Mouse (Mus musculus): ENCODE measurements around the gene Ralgps1. TPM values are rescaled to one million over a fixed set of nuclear protein-coding genes. Genes with fewer than 3 reads are reported as not detected.

The Ralgps1 gene
- total and polyA plus RNA-seq, 3 experiments, result 0.62 to 2.1 (median 1.5) TPM

- Histone ChIP-seq H3K9me3 (replicated peaks; ENCODE audit: low read length) (no peaks in the 10 kb centered on the region), H3K4me2 (ENCODE audit: insufficient read depth, low read depth, poor library complexity, severe bottlenecking) (no peak overlapping the region), H3K79me2 (replicated peaks; ENCODE audit: control insufficient read depth, extremely low read depth, insufficient read depth, poor library complexity, severe bottlenecking) (no peaks in the 10 kb centered on the region), H3K9ac (ENCODE audit: insufficient read depth, low read depth) (no peak overlapping the region), H3K36me3 (replicated peaks in 1 of 2; ENCODE audit: control insufficient read depth in 1 of 2, insufficient read depth in 1 of 2, low read length in 1 of 2) (peaks cover 0 to 9% of the 10 kb centered on the region in 2 experiments), H3K4me3 (replicated peaks in 1 of 3; ENCODE audit: low read depth in 2 of 3, low read length in 2 of 3, poor library complexity in 1 of 3) (no peak overlapping the region), H3K27me3 (replicated peaks) (no peaks in the 10 kb centered on the region), H3K27ac (ENCODE audit: insufficient read depth, low read depth) (no peak overlapping the region), H3K4me1 (ENCODE audit: control insufficient read depth in 1 of 2, insufficient read depth in 2 of 2) (peaks cover 3 to 30% of the 10 kb centered on the region in 2 experiments; a peak in 3 of 4 replicates)
- in situ Hi-C loops (cut with MboI; ENCODE audit: low pct_ligation_motif_present, low pct_unique_long_range_greater_than_20kb, low sequenced_read_pairs) (no loop called here), dilution Hi-C loops (cut with MboI; ENCODE audit: extremely low pct_ligation_motif_present, extremely low pct_unique_long_range_greater_than_20kb, low sequenced_read_pairs) (no loop called here)
- no peak for DNase-seq (ENCODE audit: extremely low read depth)
- TF ChIP-seq POLR2A (IDR thresholded peaks at IDR 0.05; ENCODE audit: low read depth, low read length) (no peak), NELFE (IDR thresholded peaks at IDR 0.05; ENCODE audit: low read depth, low read length) (no peak)
These were observed 50.3 kb downstream of the Ralgps1 start for GRCm38 (mm10) chr2:33321031-33321430.

DNA sequence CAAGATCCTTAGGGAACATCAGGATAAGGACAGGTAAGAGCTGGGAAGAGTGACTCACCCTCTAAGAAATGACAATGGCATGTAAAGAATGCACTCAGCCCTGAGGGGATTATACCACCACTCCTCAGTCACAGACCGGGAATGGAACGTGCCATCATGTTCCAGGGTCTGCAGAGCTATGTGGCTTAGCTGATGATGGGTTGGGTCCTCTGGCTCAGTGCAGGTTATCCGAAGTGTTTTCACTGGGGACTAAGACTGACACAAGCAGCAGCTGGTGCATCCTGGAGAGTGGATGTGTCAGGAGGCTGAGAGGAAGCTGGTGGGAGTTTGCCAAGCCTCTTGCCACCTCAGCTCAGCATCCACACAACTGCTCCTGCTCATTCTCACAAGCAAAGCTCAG, 50.7 kb downstream of the Ralgps1 start:
- no peak overlapping the region for H3K9ac ChIP-seq (ENCODE audit: insufficient read depth, low read depth)
- dilution Hi-C loops (cut with MboI; ENCODE audit: extremely low pct_ligation_motif_present, extremely low pct_unique_long_range_greater_than_20kb, low sequenced_read_pairs), result no loop called here
- no peak overlapping the region for H3K4me3 ChIP-seq (replicated peaks in 1 of 3; ENCODE audit: low read depth in 2 of 3, low read length in 2 of 3, poor library complexity in 1 of 3)
- in situ Hi-C loops (cut with MboI; ENCODE audit: low pct_ligation_motif_present, low pct_unique_long_range_greater_than_20kb, low sequenced_read_pairs), result no loop called here
- H3K4me1 ChIP-seq (ENCODE audit: control insufficient read depth in 1 of 2, insufficient read depth in 2 of 2), result peaks cover 3 to 26% of the 10 kb centered on the region in 2 experiments; a peak in 3 of 4 replicates
- TF ChIP-seq ZNF384 (IDR thresholded peaks at IDR 0.05; ENCODE audit: low read depth, low read length) (no peak), ELF1 (IDR thresholded peaks at IDR 0.05; ENCODE audit: low read depth, low read length) (no peak), NRF1 (IDR thresholded peaks at IDR 0.05; ENCODE audit: low read depth, low read length) (no peak), NELFE (IDR thresholded peaks at IDR 0.05; ENCODE audit: low read depth, low read length) (no peak), IRF4 (IDR thresholded peaks at IDR 0.05; ENCODE audit: low read depth, low read length) (no peak), JUND (conservative IDR thresholded peaks at IDR 0.05; ENCODE audit: low read depth, low read length) (no peak), KAT2A (IDR thresholded peaks at IDR 0.05; ENCODE audit: insufficient replicate concordance, low read length) (no peak), BHLHE40 (IDR thresholded peaks at IDR 0.05; ENCODE audit: low read depth, low read length) (no peak), ZKSCAN1 (IDR thresholded peaks at IDR 0.05; ENCODE audit: borderline replicate concordance, low read depth, low read length) (no peak)
- no peak overlapping the region for H3K27ac ChIP-seq (ENCODE audit: insufficient read depth, low read depth)
- no peak for DNase-seq (ENCODE audit: extremely low read depth)
- peaks cover 0 to 9% of the 10 kb centered on the region in 2 experiments for H3K36me3 ChIP-seq (replicated peaks in 1 of 2; ENCODE audit: control insufficient read depth in 1 of 2, insufficient read depth in 1 of 2, low read length in 1 of 2)
- H3K4me2 ChIP-seq (ENCODE audit: insufficient read depth, low read depth, poor library complexity, severe bottlenecking), result no peak overlapping the region
- H3K27me3 ChIP-seq (replicated peaks), result no peaks in the 10 kb centered on the region
- H3K9me3 ChIP-seq (replicated peaks; ENCODE audit: low read length), result no peaks in the 10 kb centered on the region
- H3K79me2 ChIP-seq (replicated peaks; ENCODE audit: control insufficient read depth, extremely low read depth, insufficient read depth, poor library complexity, severe bottlenecking), result no peaks in the 10 kb centered on the region

- dilution Hi-C loops (cut with MboI; ENCODE audit: extremely low pct_ligation_motif_present, extremely low pct_unique_long_range_greater_than_20kb, low sequenced_read_pairs), result no loop called here
- Histone ChIP-seq H3K4me2 (ENCODE audit: insufficient read depth, low read depth, poor library complexity, severe bottlenecking) (no peak overlapping the region), H3K9ac (ENCODE audit: insufficient read depth, low read depth) (no peak overlapping the region), H3K27ac (ENCODE audit: insufficient read depth, low read depth) (no peak overlapping the region), H3K36me3 (replicated peaks in 1 of 2; ENCODE audit: control insufficient read depth in 1 of 2, insufficient read depth in 1 of 2, low read length in 1 of 2) (peaks cover 0 to 9% of the 10 kb centered on the region in 2 experiments), H3K79me2 (replicated peaks; ENCODE audit: control insufficient read depth, extremely low read depth, insufficient read depth, poor library complexity, severe bottlenecking) (no peaks in the 10 kb centered on the region), H3K4me1 (ENCODE audit: control insufficient read depth in 1 of 2, insufficient read depth in 2 of 2) (peaks cover 3 to 21% of the 10 kb centered on the region in 2 experiments; a peak in 3 of 4 replicates), H3K27me3 (replicated peaks) (no peaks in the 10 kb centered on the region), H3K4me3 (replicated peaks in 1 of 3; ENCODE audit: low read depth in 2 of 3, low read length in 2 of 3, poor library complexity in 1 of 3) (no peak overlapping the region), H3K9me3 (replicated peaks; ENCODE audit: low read length) (no peaks in the 10 kb centered on the region)
- TF ChIP-seq NRF1 (IDR thresholded peaks at IDR 0.05; ENCODE audit: low read depth, low read length) (no peak), ZNF384 (IDR thresholded peaks at IDR 0.05; ENCODE audit: low read depth, low read length) (no peak), E2F4 (IDR thresholded peaks at IDR 0.05; ENCODE audit: insufficient replicate concordance, low read depth, low read length) (no peak), UBTF (IDR thresholded peaks at IDR 0.05; ENCODE audit: low read depth, low read length) (no peak), MEF2A (IDR thresholded peaks at IDR 0.05; ENCODE audit: borderline replicate concordance, low read depth, low read length) (no peak), MXI1 (IDR thresholded peaks at IDR 0.05; ENCODE audit: low read depth, low read length) (no peak), CHD1 (IDR thresholded peaks at IDR 0.05; ENCODE audit: low read depth, low read length) (no peak), USF2 (conservative IDR thresholded peaks at IDR 0.05; ENCODE audit: low read depth, low read length) (no peak), GABPA (IDR thresholded peaks at IDR 0.05; ENCODE audit: insufficient replicate concordance, low read depth, low read length) (no peak), SIN3A (IDR thresholded peaks at IDR 0.05; ENCODE audit: low read length) (no peak), EP300 (IDR thresholded peaks at IDR 0.05; ENCODE audit: low read length) (no peak), HCFC1 (IDR thresholded peaks at IDR 0.05; ENCODE audit: low read depth, low read length) (no peak), ZC3H11A (IDR thresholded peaks at IDR 0.05; ENCODE audit: low read depth, low read length) (no peak), CTCF (conservative IDR thresholded peaks at IDR 0.05 in 1 of 2, IDR thresholded peaks at IDR 0.05 in 1 of 2; ENCODE audit: low read depth in 2 of 2, low read length in 2 of 2) (no peak)
- in situ Hi-C loops (cut with MboI; ENCODE audit: low pct_ligation_motif_present, low pct_unique_long_range_greater_than_20kb, low sequenced_read_pairs), result no loop called here
- no peak for DNase-seq (ENCODE audit: extremely low read depth)
These were observed 51.4 kb downstream of the Ralgps1 start for GRCm38 (mm10) chr2:33319934-33320333.

Data from CH12.LX (cell line).